Comparison of ENCODE assay signal across 8 mouse cellular contexts in genomic region chr7:84409241-84409895, GRCm38 (mm10). TPM values are rescaled to one million over a fixed set of nuclear protein-coding genes. Genes with fewer than 3 reads are reported as not detected.
DNase-seq lines count a peak whose midpoint lies in the region; ATAC-seq and TF ChIP-seq lines count a peak whose summit lies in the region.

No protein-coding gene starts in this region.

- intact Hi-C loops in left cerebral cortex, postnatal 4 days (cut with DNase I), result no loop called here

- peak overlapping the region; percentile 78 for H3K4me2 ChIP-seq in forebrain, embryonic 11.5 days (ENCODE audit: low read depth, low read length, severe bottlenecking)
- peak overlapping the region; percentile 94 for H3K4me2 ChIP-seq in intestine, embryonic 15.5 days (replicated peaks)
- peak overlapping the region; percentile 67 for H3K4me2 ChIP-seq in midbrain, postnatal 0 days (ENCODE audit: low read depth, low read length, poor library complexity, severe bottlenecking)

- H3K27me3 ChIP-seq in forebrain, embryonic 11.5 days (ENCODE audit: control insufficient read depth, insufficient read depth, low read length), result no peaks in the 10 kb centered on the region
- H3K27me3 ChIP-seq in intestine, embryonic 15.5 days (replicated peaks), result no peaks in the 10 kb centered on the region
- H3K27me3 ChIP-seq in midbrain, postnatal 0 days (ENCODE audit: insufficient read depth, low read length), result no peaks in the 10 kb centered on the region

- 1% methylated on average over 39 of the region's 39 CpGs for WGBS in forebrain, embryonic 11.5 days
- 3% methylated on average over 39 of the region's 39 CpGs for WGBS in intestine, embryonic 15.5 days
- under 1% methylated on average over 39 of the region's 39 CpGs for WGBS in midbrain, postnatal 0 days

- TF ChIP-seq CTCF in midbrain, postnatal 0 days (IDR thresholded peaks at IDR 0.05), result no peak

- peak overlapping the region; percentile 70 for H3K4me3 ChIP-seq in forebrain, embryonic 11.5 days (ENCODE audit: low read depth, low read length)
- H3K4me3 ChIP-seq in intestine, embryonic 15.5 days (replicated peaks), result peak overlapping the region; percentile 74
- peak overlapping the region; percentile 82 for H3K4me3 ChIP-seq in midbrain, postnatal 0 days (ENCODE audit: low read depth, low read length)

- peak; percentile 59 for ATAC-seq in cerebellum, adult (ENCODE audit: insufficient number of reproducible peaks, low FRiP score, low TSS enrichment)
- ATAC-seq in forebrain, embryonic 11.5 days (replicated peaks; ENCODE audit: low FRiP score), result peak; percentile 58
- peak; percentile 87 for ATAC-seq in intestine, embryonic 15.5 days
- ATAC-seq in midbrain, postnatal 0 days (ENCODE audit: low FRiP score), result peak; percentile 76
- ATAC-seq in monocyte, adult 5-6 weeks (replicated peaks; ENCODE audit: insufficient number of reproducible peaks, low FRiP score, low TSS enrichment, poor library complexity, severe bottlenecking), result no peak

- H3K36me3 ChIP-seq in forebrain, embryonic 11.5 days (ENCODE audit: control insufficient read depth, insufficient read depth, low read length), result no peaks in the 10 kb centered on the region
- H3K36me3 ChIP-seq in intestine, embryonic 15.5 days, result no peaks in the 10 kb centered on the region
- H3K36me3 ChIP-seq in midbrain, postnatal 0 days (ENCODE audit: insufficient read depth, low read length), result no peaks in the 10 kb centered on the region

- H3K9me3 ChIP-seq in forebrain, embryonic 11.5 days (ENCODE audit: control insufficient read depth, low read length), result no peaks in the 10 kb centered on the region
- no peaks in the 10 kb centered on the region for H3K9me3 ChIP-seq in intestine, embryonic 15.5 days
- no peaks in the 10 kb centered on the region for H3K9me3 ChIP-seq in midbrain, postnatal 0 days (ENCODE audit: low read length)

- DNase-seq in cerebellum, postnatal 25 days, result no peak
- DNase-seq in adrenal gland, postnatal 10 days, result peak; percentile 56
- peak; percentile 87 for DNase-seq in forebrain, embryonic 11.5 days (ENCODE audit: low spot score)
- peak; percentile 62 for DNase-seq in left cerebral cortex, postnatal 4 days
- DNase-seq in midbrain, postnatal 0 days (ENCODE audit: low spot score), result peak; percentile 77

- peak overlapping the region; percentile 89 for H3K27ac ChIP-seq in forebrain, embryonic 11.5 days (ENCODE audit: low read depth, low read length)
- H3K27ac ChIP-seq in intestine, embryonic 15.5 days, result no peak overlapping the region
- H3K27ac ChIP-seq in midbrain, postnatal 0 days (ENCODE audit: low read depth, low read length), result peak overlapping the region; percentile 97

- H3K9ac ChIP-seq in forebrain, embryonic 11.5 days (ENCODE audit: low read length), result peak overlapping the region; percentile 96
- H3K9ac ChIP-seq in intestine, embryonic 15.5 days, result peak overlapping the region; percentile 72
- peak overlapping the region; percentile 93 for H3K9ac ChIP-seq in midbrain, postnatal 0 days (replicated peaks; ENCODE audit: low read length, poor library complexity, severe bottlenecking)

- H3K4me1 ChIP-seq in forebrain, embryonic 11.5 days (replicated peaks; ENCODE audit: control insufficient read depth, insufficient read depth, low read length), result peaks cover 3% of the 10 kb centered on the region; the same call in 1 of the 2 replicates
- peaks cover 4% of the 10 kb centered on the region; the same call in 1 of the 2 replicates for H3K4me1 ChIP-seq in intestine, embryonic 15.5 days (replicated peaks)
- peaks cover 10% of the 10 kb centered on the region; the same call in 1 of the 2 replicates for H3K4me1 ChIP-seq in midbrain, postnatal 0 days (ENCODE audit: insufficient read depth, low read length)

RNA-seq across cellular contexts. Expression of gene Arnt2, which starts 0.6 kb away (rescaled TPM):
- 10 to 100 TPM; 26.6 to 27.5 TPM for total RNA-seq in adrenal gland, postnatal 10 days (2021)
- polyA plus RNA-seq in forebrain, embryonic 11.5 days (2014; fragmentation: Nextera tagmentation; extraction: Ambion mirVana), result 40.9 and 43.0 TPM in 2 replicates
- polyA plus RNA-seq in intestine, embryonic 15.5 days (2015; fragmentation: Nextera tagmentation; extraction: Ambion mirVana), result 3.4 and 3.8 TPM in 2 replicates
- 100 to 1,000 TPM; 209 to 210 TPM for total RNA-seq in left cerebral cortex, postnatal 4 days (2021)
- total RNA-seq in midbrain, postnatal 0 days (2014; rRNA removed), result 165 and 166 TPM in 2 replicates
- 62.9 and 63.1 TPM in 2 replicates for polyA plus RNA-seq in midbrain, postnatal 0 days (2015; fragmentation: Nextera tagmentation; extraction: Ambion mirVana)
- total RNA-seq in monocyte, adult 5-6 weeks (2017), result 0.10 TPM in 1 of 3 replicates, not detected in the others

Comparison
In these comparisons a context has a peak if more than half of its experiments do, and no peak if none do; other contexts are left out.
1. DNase-seq: peak in adrenal gland, postnatal 10 days (single experiment), forebrain, embryonic 11.5 days (single experiment), left cerebral cortex, postnatal 4 days (single experiment) and midbrain, postnatal 0 days (single experiment); none in cerebellum, postnatal 25 days (0 of 2).
2. RNA of gene Arnt2, which starts 0.6 kb away (total RNA-seq): 209 to 210 TPM in left cerebral cortex, postnatal 4 days, 165 to 166 TPM in midbrain, postnatal 0 days and 26.6 to 27.5 TPM in adrenal gland, postnatal 10 days; 0.10 TPM in monocyte, adult 5-6 weeks; every median in the first group is over 10 times any median in the second.
3. Peak in every context shown above with its lines, with median percentiles within 50 percentile points of each other: H3K4me2 ChIP-seq, H3K4me3 ChIP-seq and H3K9ac ChIP-seq.